Mouse (Mus musculus) brain, embryonic 14.5 days (tissue): ENCODE measurements around the gene Ifitm6.

Source experiments
- CTCF ChIP-seq: fragments of 200-500 bp; IDR thresholded peaks from 2 replicates; pipeline ENCODE4 v1.5.1; 2012; ENCODE audit warnings: inconsistent platforms, mild to moderate bottlenecking, moderate library complexity, borderline replicate concordance; ENCODE audit not compliant: insufficient read depth, insufficient read length; ENCODE audit errors: extremely low read depth
- POLR2A ChIP-seq: fragments of 200-500 bp; IDR thresholded peaks from 2 replicates; pipeline ENCODE4 v1.6.1; 2012; ENCODE audit warnings: mild to moderate bottlenecking, inconsistent platforms, borderline replicate concordance; ENCODE audit not compliant: poor library complexity, insufficient read depth, insufficient read length, severe bottlenecking; ENCODE audit errors: extremely low read depth

- TF ChIP-seq POLR2A (no peak), CTCF (no peak)
These were observed 8.5 kb upstream of the Ifitm6 start for GRCm38 (mm10) chr7:141026097-141026739.
